Mouse (Mus musculus): ENCODE data around the gene Slc25a13. TPM values are rescaled to one million over a fixed set of nuclear protein-coding genes. Genes with fewer than 3 reads are reported as not detected.
"Not testable (repeated sequence)": the region's sequence is repeated elsewhere in the genome, so short reads cannot be mapped to it uniquely, and the experiment has no call there.

Gene Slc25a13
- total RNA-seq, 2 experiments from 2014 or later, result 17.1 to 22.8 TPM

DNA sequence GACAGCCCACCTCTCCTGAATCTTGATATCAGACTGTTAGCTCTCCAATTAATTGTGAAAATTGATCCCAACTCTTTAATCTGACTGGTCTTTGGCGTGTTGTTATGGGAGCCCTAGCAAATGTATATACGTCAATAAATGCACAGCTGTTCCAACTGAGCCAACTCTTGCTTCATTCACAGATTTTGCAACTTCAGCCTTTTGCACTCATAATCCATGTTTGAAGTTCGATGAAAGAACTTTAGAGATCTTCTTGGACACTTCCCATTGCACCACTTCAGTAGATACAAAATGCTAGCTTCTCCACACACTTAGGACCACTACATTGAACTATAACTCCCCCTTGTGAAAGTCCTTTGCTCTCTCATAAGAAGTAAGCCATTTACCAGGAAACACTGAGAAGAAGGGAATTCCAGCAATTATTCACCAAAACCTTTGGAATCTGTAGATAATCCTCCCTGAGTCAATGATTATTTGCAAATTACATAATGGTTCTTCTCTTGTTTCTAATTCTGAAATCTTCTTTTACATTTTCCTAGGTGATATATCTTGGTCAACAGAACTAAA lies 11.3 kb downstream of the Slc25a13 start:
- ATAC-seq (ENCODE audit: poor library complexity, severe bottlenecking), result no peak

DNA sequence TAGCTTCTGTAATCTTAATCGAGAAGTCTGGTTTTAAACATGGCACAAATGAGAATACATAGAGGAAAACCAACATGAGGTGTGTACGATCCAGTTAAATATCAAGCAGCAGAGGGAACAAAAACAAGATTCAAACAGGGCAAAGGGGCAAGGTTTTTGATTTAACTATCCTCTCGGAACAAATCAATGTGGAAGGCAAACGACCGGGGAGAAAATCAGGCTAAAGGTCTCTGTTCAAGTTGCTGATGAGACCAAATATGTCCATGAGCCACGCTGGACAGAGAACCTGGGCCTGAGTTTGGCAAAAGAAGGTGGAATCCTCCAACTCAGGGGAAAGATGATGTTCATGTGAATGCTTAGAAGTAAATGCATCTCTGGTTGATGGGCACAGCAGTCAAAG lies 14.5 kb downstream of the Slc25a13 start:
- no peak for ATAC-seq (ENCODE audit: poor library complexity, severe bottlenecking)

DNA sequence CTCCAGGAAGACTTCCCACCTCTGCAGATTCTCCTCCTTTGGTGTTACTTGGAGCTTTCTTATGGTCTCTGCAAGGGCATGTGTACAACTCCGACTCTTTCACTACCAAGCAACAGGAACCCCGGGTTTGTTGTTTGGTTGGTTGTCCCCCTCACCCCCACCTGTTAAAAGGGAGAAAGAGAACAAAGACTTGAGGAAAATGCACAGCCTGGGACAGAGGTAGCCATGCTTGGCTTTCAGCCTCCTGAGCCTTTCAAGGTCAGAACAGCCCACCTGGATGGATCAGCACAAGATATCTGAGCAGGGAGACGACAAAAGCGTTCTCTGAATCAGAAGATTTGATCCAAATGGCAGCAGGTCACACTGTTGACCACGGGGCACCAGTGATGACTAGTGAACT lies 15.0 kb downstream of the Slc25a13 start:
- ATAC-seq (ENCODE audit: poor library complexity, severe bottlenecking), result no peak

DNA sequence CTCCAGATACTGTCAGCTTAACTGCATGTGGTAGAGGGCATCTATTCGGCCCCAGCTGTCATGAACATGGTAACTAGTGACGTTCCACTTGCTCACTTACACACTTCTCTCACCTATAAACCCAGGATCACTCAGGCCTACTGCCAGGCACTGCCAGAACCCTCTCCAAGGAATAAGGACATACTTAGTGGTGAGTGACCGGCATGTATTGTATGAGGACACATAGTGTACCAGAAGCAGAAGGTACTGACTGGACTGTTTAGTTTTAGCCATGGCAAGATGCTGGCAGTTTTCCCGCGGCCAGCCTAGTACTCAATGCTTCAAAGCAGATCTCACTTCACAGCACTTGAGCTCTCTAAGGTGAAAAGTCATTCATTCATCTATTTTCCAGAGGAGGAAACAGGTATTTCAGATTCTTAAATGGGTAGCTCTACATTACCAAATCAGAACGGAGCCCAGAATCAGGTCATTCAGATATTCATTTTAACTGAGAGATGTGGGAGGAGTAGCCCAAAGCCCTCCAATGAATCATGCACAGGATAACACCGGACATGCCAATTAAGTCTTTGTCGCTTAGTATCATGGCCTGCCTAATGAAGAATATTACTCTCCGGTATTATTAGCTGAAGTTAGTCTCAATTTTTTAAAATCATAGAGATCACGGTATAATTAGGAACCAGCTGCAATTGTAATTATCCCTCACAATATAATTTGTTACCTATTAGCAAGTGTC lies 17.7 kb downstream of the Slc25a13 start:
- no peak for ATAC-seq (ENCODE audit: poor library complexity, severe bottlenecking)

DNA sequence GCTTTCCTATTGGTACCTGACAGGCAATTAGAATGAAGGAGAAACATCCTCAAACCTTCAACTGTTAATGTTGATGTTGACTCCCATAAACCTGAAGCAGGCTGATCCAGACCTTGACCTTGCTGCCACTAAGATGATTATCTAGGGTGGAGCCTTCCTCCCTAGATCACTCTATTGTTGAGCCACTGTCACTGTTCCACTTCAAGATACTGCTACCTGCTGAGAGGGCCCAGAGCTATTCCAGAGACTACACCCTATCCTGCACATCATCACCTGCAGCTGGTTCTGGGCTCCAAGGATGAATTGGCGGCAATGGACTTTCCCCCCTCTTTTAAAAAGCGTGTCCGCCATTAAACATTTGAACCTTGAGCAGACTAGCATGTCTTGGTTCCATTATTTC lies 18.9 kb downstream of the Slc25a13 start:
- ATAC-seq (ENCODE audit: poor library complexity, severe bottlenecking), result not testable (repeated sequence)

DNA sequence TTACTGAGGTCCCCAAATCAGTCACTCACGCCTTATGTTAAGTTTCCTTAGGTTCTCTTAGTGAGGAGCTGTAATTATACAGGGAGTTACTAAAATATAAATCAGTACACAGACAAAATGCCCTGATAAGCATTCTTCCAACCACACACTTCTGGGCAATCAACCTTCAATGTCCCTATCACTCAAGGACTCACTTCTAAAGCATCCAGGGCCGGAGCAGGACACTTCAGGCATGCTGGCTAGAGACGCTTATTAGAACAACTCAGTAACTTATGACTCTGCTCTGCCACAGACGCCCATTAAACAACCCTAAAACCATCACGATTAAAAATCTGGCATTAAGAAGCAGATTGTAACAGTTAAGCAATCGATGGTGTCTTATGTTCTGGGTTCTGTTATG lies 19.6 kb downstream of the Slc25a13 start:
- no peak for ATAC-seq (ENCODE audit: poor library complexity, severe bottlenecking)

DNA sequence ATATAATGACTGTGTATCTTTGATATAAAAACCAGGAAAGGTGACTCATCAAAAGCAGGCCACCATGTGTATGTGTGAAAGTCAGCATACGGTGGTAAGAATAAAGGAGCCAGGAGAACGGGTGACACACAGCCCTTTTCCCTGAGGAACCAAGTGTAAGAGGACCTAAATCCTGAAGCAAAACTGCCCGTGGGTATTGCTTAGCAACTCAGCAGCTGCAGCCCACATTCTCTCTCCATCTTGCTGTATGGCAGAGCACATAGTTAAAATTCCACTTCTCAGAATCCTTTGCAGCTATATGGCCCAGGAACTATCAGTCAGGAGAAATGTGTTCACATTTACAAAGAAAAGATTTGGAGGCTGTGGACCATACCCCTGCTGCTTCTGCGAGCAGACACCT lies 20.4 kb downstream of the Slc25a13 start:
- no peak for ATAC-seq (ENCODE audit: poor library complexity, severe bottlenecking)

DNA sequence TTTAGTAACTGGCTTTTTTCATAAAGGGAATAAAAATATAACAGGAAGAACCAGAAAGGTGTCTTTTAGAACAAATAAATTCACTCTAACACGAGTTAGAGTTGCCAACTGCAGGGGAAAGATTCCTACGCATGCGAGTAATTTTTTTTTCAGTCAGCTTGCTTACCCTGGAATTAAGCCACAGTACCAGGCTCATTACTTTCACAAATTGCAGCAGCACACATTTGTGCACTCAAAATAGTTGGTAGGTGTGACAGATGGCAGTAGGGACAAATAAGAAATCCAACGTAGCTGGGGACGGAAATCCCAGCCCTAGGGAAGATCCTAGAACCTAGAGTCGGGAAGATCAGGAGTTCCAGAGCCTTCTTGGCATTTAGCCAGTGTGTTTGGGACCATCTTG lies 22.1 kb downstream of the Slc25a13 start:
- ATAC-seq (ENCODE audit: poor library complexity, severe bottlenecking), result no peak

DNA sequence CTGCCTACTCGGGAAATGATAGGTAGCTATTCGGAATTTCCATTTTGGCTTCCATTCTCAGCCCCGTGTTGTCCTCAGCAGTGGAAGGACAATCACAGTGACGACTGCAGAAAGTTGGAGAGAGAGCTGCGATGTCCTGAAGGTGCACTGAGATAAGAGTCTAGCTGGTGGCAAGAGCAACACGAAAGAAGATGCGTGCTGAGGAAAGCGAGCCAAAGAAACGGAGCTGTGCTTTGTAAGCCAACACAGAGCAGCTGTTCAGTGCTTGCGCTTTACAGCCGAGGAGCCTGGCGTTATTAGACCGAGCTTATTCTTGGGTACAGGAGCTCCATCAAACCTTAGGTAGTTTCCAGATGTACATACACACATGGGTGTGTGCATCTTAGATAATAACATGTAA lies 23.1 kb downstream of the Slc25a13 start:
- ATAC-seq (ENCODE audit: poor library complexity, severe bottlenecking), result no peak

DNA sequence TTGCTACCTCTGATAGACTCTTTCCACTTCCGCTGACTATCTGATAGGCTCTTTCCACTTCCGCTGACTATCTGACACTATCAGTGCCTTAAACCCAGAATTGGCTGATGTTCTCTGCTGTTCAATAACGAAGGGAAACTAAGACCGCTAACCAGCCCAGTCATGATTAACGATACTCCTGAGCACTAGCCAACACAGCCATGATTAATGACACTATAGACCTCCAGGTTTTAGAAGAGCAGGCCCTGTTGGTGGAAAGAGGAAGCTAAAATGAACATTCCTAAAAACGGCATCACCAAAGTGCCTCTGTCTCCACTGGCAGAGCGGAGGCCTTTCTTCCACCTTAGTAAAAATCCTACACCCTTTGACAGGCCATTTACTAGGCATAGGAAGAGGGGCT lies 24.6 kb downstream of the Slc25a13 start:
- no peak for ATAC-seq (ENCODE audit: poor library complexity, severe bottlenecking)

DNA sequence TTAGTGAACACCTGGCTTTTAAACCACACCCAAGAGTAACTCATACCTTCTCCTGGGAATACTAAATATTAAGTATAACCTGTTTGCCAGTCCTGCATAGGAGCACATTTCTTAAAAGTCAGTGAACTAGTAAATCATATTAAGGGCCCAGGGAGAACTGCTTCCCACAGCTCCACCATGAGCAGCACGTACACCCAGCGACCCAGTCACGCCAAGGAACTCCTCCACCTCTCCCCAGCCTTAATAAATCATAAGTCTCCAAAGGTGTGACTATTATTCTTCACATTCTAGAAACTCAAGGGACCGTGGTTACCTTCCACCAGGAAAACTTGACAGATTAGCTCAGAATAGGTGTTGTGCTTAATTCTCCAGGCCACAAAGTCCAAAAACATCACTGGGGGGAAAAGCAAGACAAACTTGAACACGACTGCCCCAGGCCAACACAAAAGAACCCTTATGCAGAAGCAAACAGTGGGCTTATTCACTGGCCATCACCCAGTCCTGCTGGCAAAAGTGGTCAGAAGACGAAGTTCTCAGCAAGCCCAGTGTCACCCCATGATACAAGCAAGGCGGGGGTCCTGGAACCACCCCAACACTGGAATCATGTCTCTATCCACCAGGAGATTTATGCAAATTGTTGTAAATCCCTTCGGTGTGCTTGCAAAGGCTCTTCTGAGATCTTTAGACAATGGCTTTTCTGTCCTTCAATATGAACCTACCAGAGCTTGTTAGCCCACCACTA lies 25.2 kb downstream of the Slc25a13 start:
- ATAC-seq (ENCODE audit: poor library complexity, severe bottlenecking), result no peak

DNA sequence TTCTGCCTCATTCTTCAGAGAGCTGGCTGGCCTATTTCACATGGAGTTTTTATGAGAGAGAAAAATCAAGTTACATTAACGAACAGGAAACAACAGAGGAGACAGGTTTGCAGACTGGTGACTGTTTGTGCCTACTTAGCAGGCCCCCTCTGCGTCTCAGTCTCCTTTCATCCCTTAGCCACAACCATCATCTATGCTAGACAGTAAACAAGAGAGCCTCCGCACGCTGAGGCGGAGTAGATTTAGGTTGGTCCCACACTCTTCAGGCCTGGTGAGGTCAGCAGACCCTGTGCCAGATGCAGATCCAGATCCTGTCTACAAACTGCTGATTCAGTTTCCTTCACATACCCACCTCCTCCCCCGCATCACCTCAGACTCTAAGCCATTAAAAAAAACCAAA lies 28.0 kb downstream of the Slc25a13 start:
- no peak for ATAC-seq (ENCODE audit: poor library complexity, severe bottlenecking)

DNA sequence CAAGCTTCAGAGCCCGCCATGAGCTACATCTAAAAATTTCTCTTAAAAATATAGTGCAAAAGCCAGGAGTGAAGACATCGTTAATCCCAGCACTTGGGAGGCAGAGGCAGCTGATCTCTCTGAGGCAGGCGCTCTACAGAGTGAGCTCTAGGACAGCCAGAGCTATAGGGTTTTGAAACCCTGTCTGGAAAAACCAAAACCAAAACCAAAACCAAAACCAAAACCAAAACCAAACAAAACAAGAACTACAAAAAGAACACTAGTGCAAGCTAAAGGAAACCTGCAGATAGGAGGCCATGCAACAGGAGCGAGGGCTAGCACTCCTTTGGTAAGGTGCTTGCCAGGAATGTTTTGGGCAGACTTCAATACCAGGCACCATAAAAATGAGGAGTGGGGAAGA lies 30.5 kb downstream of the Slc25a13 start:
- no peak for ATAC-seq (ENCODE audit: poor library complexity, severe bottlenecking)

DNA sequence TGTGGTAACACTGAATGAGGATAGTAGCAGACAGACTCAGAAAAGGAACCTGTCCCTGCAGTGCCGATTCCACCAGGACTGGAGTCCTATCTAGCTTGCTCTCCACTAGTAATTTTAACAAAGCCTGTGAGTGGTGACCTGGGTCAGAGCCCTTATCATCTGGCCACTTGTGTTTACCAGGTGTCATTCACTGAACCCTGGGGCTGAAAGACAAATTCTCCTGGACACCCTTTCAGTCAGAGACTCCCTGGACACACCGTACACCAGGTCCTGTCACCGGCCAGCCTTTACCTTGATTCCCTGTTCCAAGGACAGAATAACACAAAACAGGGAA lies 31.3 kb downstream of the Slc25a13 start:
- ATAC-seq (ENCODE audit: poor library complexity, severe bottlenecking), result no peak

DNA sequence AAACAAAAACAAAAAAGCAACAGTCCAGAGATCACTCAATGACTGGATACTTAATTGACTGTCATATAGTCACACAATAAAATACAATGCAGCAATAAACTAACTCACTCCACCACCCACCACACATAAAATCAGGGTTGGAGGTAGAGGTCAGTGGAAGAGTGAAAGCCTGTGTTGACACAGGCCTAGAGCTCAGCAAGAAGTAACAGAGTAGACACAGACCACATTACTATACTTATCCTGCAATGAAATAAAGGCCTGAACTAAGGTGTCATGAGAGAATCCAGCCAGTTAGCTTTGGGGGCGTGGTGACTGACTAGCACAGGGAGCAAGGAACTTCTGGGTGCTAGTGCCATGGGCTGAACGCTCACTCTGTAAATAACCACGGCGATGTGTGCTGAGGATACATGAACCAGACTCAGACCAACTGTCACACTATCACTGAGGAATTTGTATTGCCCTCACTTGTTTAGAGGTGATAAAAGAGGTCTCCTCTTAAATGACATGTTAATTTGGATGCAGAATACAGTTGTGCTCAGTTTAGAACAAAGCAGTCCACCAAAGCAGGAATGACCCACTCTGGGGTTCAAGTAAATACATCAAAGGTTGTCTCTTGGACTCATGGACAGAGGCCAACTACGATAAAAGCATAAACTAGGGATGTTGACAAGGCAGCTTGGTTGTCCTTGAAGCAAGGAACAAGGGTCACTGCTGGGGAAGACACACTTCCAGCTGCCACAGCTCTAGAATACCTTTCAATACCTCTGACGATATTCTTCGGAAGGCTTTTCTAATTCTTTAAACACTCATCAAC lies 31.8 kb downstream of the Slc25a13 start:
- ATAC-seq (ENCODE audit: poor library complexity, severe bottlenecking), result no peak

DNA sequence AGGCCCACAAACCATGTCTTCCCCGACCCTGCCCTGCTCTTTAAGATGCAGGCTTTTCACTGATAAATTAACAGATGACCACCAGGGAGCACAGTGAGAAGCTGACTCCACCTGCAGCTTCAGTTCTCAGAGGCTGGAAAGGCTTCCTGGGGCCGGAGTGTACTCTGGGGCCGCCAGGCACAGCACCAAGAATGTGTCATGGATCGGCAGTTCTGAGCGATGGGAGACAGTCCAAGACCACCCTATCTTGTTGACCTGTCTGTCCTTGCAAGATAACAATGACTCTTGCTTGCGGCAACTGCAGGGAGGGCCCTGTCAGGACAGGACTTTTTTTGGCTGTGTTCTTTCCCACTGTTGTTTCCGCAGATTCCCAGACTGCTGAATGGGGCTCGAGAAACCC lies 33.4 kb downstream of the Slc25a13 start:
- no peak for ATAC-seq (ENCODE audit: poor library complexity, severe bottlenecking)

DNA sequence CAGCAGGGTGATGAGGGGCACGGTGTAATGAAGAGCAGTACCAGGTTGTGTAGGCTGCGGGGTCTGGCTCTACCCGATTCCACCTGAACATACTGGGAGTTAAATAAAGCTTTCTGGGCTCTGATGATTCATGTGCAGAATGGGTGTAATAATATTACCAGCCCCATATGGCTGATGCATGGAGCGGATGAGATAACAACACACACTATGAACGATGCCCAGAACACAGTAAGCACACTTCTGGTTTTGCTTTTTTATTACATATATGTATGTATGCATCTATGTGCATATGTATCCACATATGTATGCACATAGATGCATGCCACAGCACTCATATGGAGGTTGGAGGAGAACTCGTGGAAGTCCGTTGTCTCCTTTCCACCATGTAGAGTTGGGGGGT lies 34.8 kb downstream of the Slc25a13 start:
- ATAC-seq (ENCODE audit: poor library complexity, severe bottlenecking), result no peak

DNA sequence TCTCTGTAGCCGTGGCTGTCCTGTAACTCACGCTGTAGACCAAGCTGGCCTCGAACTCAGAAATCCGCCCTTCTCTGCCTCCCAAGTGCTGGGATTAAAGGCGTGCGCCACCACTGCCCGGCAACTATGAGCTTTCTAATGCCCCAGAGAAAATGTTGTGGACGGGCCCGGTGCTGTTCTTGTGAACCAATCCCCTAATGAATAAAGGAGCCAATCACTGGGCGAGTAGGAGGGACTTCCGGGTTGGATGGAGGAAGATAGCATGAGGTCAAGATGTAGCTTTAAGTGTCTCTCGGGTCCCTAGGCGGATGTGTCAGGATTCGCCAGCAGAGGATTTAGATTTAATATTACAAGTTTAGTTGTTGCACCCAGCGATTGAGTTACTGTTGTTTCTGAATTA lies 38.6 kb downstream of the Slc25a13 start:
- not testable (repeated sequence) for ATAC-seq (ENCODE audit: poor library complexity, severe bottlenecking)

DNA sequence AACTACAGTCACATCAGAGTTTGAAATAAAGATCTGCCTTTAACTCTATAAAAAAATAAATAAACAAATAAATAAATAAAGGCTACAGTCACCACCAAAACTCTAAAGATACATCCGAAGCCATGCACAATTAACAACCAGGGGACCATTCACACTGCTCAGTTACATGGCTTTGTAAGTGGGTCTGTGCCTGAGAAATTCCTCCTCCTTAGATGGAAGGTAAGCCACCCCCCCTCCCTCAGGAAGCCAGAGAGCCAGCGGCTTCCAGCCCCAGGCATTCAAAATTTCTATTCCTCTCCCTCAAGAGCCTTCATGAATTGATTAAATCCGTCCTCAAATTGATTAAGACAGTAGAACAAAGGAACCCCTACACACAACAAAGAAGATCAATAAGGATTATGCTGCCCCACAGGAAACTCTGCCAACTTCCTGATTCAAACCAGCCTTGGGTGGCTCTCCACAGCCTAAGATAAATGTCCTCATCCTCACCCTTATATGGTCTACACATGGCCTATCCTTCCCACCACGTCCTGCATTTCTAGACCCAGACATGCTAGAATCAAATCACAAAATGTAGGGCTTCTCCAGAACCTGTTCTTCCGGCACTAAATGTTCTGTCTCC lies 41.5 kb downstream of the Slc25a13 start:
- ATAC-seq (ENCODE audit: poor library complexity, severe bottlenecking), result no peak

DNA sequence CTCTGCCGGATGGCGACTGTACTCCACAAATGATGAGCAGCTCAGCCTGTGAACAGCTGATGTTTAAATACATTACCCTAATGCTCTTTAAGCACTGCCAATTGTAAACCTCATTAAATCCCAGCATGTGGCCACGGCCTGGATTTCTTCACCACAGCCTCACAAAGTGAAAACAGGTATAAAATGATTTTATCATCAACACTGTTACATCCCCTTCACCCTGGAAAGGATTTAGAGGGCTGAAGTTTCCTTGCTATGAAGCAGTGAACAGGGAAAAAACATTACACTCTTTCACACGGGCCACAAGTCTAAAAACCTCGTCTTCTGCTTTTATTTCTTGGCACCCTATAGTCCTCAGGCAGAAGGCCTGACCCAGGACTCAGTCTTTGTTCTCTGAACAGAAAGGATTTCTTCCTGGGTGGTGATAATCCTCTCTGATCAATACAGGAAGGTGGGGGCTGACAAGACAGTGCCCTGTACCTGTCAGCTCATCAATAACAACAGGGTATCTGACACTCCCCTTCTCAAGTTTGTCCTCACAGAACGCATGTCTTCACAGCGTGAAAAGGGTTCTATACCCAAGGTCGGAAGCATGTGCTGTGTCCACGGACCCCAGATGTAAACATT lies 42.9 kb downstream of the Slc25a13 start:
- ATAC-seq (ENCODE audit: poor library complexity, severe bottlenecking), result no peak
